Mouse (Mus musculus) stomach, embryonic 15.5 days (tissue): ENCODE data around the gene Ncor2. TPM values are rescaled to one million over a fixed set of nuclear protein-coding genes. Genes with fewer than 3 reads are reported as not detected.

Experiments
- ATAC-seq: fragments of 200-750 bp; cut with Nextera tagmentation; 2 replicates; pipeline ENCODE4 v1.8.0; 2017; ENCODE audit warnings: low read depth, moderate number of reproducible peaks, moderate TSS enrichment; ENCODE audit not compliant: insufficient read depth, low FRiP score
- H3K27ac ChIP-seq: fragments of 300-500 bp; sonication (generic); 2 replicates; pipeline ENCODE4 v1.5.1; 2015; ENCODE audit warnings: mild to moderate bottlenecking, inconsistent platforms
- H3K27me3 ChIP-seq: fragments of 300-500 bp; sonication (generic); replicated peaks from 2 replicates; pipeline ENCODE4 v1.6.1; 2015; ENCODE audit warnings: inconsistent platforms
- H3K36me3 ChIP-seq: fragments of 300-500 bp; sonication (generic); 2 replicates; pipeline ENCODE4 v1.6.1; 2015; ENCODE audit warnings: inconsistent platforms
- H3K4me1 ChIP-seq: fragments of 300-500 bp; sonication (generic); 2 replicates; pipeline ENCODE4 v1.6.1; 2015; ENCODE audit warnings: inconsistent platforms
- H3K4me2 ChIP-seq: fragments of 300-500 bp; sonication (generic); 2 replicates; pipeline ENCODE4 v1.6.1; 2015; ENCODE audit warnings: mild to moderate bottlenecking, inconsistent platforms
- H3K4me3 ChIP-seq: fragments of 300-500 bp; sonication (generic); replicated peaks from 2 replicates; pipeline ENCODE4 v1.5.1; 2015; ENCODE audit warnings: inconsistent platforms
- H3K9ac ChIP-seq: fragments of 300-500 bp; sonication (generic); 2 replicates; pipeline ENCODE4 v1.6.1; 2015; ENCODE audit warnings: inconsistent platforms
- H3K9me3 ChIP-seq: fragments of 300-500 bp; sonication (generic); 2 replicates; pipeline ENCODE4 v1.6.1; 2016; ENCODE audit warnings: inconsistent platforms
- WGBS: fragments of 180-500 bp; shearing (Covaris S2); methylation state at CpG from one replicate; pipeline ENCODE4 v1.1.7; 2015; 5-methylcytosine and 5-hydroxymethylcytosine counted together
- polyA plus RNA-seq: library from polyadenylated mRNA; unstranded; fragments of >200 nt; fragmentation: Nextera tagmentation; extraction: Ambion mirVana; gene quantifications from 2 replicates; pipeline ENCODE4 v1.2.1, GENCODE M21; 2015

The Ncor2 gene
- polyA plus RNA-seq, 1 experiment from 2014 or later = 26.7 TPM

GRCm38 (mm10) chr5:125176370-125176766 is 2.7 kb downstream of the Ncor2 start:
- Histone ChIP-seq H3K4me3 (peak overlapping the region; percentile 88), H3K27me3 (no peaks in the 10 kb centered on the region), H3K27ac (no peak overlapping the region), H3K36me3 (no peaks in the 10 kb centered on the region), H3K9me3 (no peaks in the 10 kb centered on the region), H3K9ac (no peak overlapping the region), H3K4me2 (peak overlapping the region; percentile 92), H3K4me1 (peaks cover 71% of the 10 kb centered on the region)
- 42% methylated on average over 5 of the region's 5 CpGs for WGBS
- ATAC-seq = no peak

GRCm38 (mm10) chr5:125175673-125176369 is 3.2 kb downstream of the Ncor2 start:
- Histone ChIP-seq H3K9ac (no peak overlapping the region), H3K4me3 (no peak overlapping the region), H3K4me1 (peaks cover 74% of the 10 kb centered on the region), H3K9me3 (no peaks in the 10 kb centered on the region), H3K27me3 (no peaks in the 10 kb centered on the region), H3K27ac (no peak overlapping the region), H3K4me2 (no peak overlapping the region), H3K36me3 (no peaks in the 10 kb centered on the region)
- ATAC-seq = no peak
- WGBS = 79% methylated on average over 8 of the region's 9 CpGs

- no peak overlapping the region for H3K27ac ChIP-seq
- H3K9ac ChIP-seq = no peak overlapping the region
- no peak overlapping the region for H3K4me2 ChIP-seq
- ATAC-seq = no peak
- no peaks in the 10 kb centered on the region for H3K27me3 ChIP-seq
- H3K36me3 ChIP-seq = no peaks in the 10 kb centered on the region
- H3K4me3 ChIP-seq = no peak overlapping the region
- 54% methylated on average over 13 of the region's 13 CpGs for WGBS
- H3K9me3 ChIP-seq = no peaks in the 10 kb centered on the region
- peaks cover 74% of the 10 kb centered on the region for H3K4me1 ChIP-seq
These were observed 4.0 kb downstream of the Ncor2 start for GRCm38 (mm10) chr5:125174726-125175672.

GRCm38 (mm10) chr5:125173868-125174267 is 5.2 kb downstream of the Ncor2 start:
- no peaks in the 10 kb centered on the region for H3K36me3 ChIP-seq
- peak overlapping the region; percentile 0; the same call in 1 of the 2 replicates for H3K4me2 ChIP-seq
- no peak overlapping the region for H3K9ac ChIP-seq
- H3K27me3 ChIP-seq = no peaks in the 10 kb centered on the region
- WGBS = 82% methylated on average over 1 of the region's 1 CpGs
- no peaks in the 10 kb centered on the region for H3K9me3 ChIP-seq
- peaks cover 73% of the 10 kb centered on the region for H3K4me1 ChIP-seq
- no peak overlapping the region for H3K4me3 ChIP-seq
- peak overlapping the region; percentile 79 for H3K27ac ChIP-seq
- no peak for ATAC-seq

GRCm38 (mm10) chr5:125172831-125173615 is 6.0 kb downstream of the Ncor2 start:
- Histone ChIP-seq H3K27me3 (no peaks in the 10 kb centered on the region), H3K4me3 (no peak overlapping the region), H3K27ac (peak overlapping the region; percentile 79), H3K36me3 (no peaks in the 10 kb centered on the region), H3K4me1 (peaks cover 80% of the 10 kb centered on the region), H3K9ac (no peak overlapping the region), H3K9me3 (no peaks in the 10 kb centered on the region), H3K4me2 (peak overlapping the region; percentile 26; the same call in 1 of the 2 replicates)
- WGBS = 45% methylated on average over 12 of the region's 12 CpGs
- ATAC-seq = peak; percentile 62

GRCm38 (mm10) chr5:125171259-125171658 is 7.8 kb downstream of the Ncor2 start:
- Histone ChIP-seq H3K27ac (no peak overlapping the region; the same call in 1 of the 2 replicates), H3K36me3 (no peaks in the 10 kb centered on the region), H3K4me3 (no peak overlapping the region), H3K4me2 (no peak overlapping the region), H3K9me3 (no peaks in the 10 kb centered on the region), H3K9ac (no peak overlapping the region), H3K27me3 (no peaks in the 10 kb centered on the region), H3K4me1 (peaks cover 82% of the 10 kb centered on the region)
- 58% methylated on average over 6 of the region's 6 CpGs for WGBS
- ATAC-seq = no peak

GRCm38 (mm10) chr5:125170107-125170842 is 8.7 kb downstream of the Ncor2 start:
- Histone ChIP-seq H3K4me2 (no peak overlapping the region), H3K4me1 (peaks cover 83% of the 10 kb centered on the region), H3K27ac (no peak overlapping the region), H3K4me3 (no peak overlapping the region), H3K27me3 (no peaks in the 10 kb centered on the region), H3K9me3 (no peaks in the 10 kb centered on the region), H3K36me3 (no peaks in the 10 kb centered on the region), H3K9ac (no peak overlapping the region)
- 67% methylated on average over 11 of the region's 11 CpGs for WGBS
- ATAC-seq = no peak

- H3K27ac ChIP-seq = no peak overlapping the region
- no peak overlapping the region for H3K9ac ChIP-seq
- no peaks in the 10 kb centered on the region for H3K27me3 ChIP-seq
- no peaks in the 10 kb centered on the region for H3K9me3 ChIP-seq
- H3K36me3 ChIP-seq = no peaks in the 10 kb centered on the region
- ATAC-seq = no peak
- WGBS = 76% methylated on average over 7 of the region's 7 CpGs
- H3K4me2 ChIP-seq = no peak overlapping the region
- peaks cover 86% of the 10 kb centered on the region for H3K4me1 ChIP-seq
- no peak overlapping the region for H3K4me3 ChIP-seq
These were observed 10.9 kb downstream of the Ncor2 start for GRCm38 (mm10) chr5:125168101-125168500.

- Histone ChIP-seq H3K27me3 (no peaks in the 10 kb centered on the region), H3K4me1 (peaks cover 86% of the 10 kb centered on the region), H3K4me2 (no peak overlapping the region), H3K4me3 (no peak overlapping the region), H3K36me3 (no peaks in the 10 kb centered on the region), H3K9me3 (no peaks in the 10 kb centered on the region), H3K27ac (no peak overlapping the region), H3K9ac (no peak overlapping the region)
- 82% methylated on average over 5 of the region's 5 CpGs for WGBS
- no peak for ATAC-seq
These were observed 11.5 kb downstream of the Ncor2 start for GRCm38 (mm10) chr5:125167524-125167923.

GRCm38 (mm10) chr5:125165993-125166392 is 13.0 kb downstream of the Ncor2 start:
- no peak for ATAC-seq
- Histone ChIP-seq H3K9me3 (no peaks in the 10 kb centered on the region), H3K27ac (peak overlapping the region; percentile 55; the same call in 1 of the 2 replicates), H3K4me2 (no peak overlapping the region), H3K4me1 (peaks cover 77% of the 10 kb centered on the region), H3K27me3 (no peaks in the 10 kb centered on the region), H3K9ac (no peak overlapping the region), H3K36me3 (no peaks in the 10 kb centered on the region), H3K4me3 (no peak overlapping the region)
- 84% methylated on average over 14 of the region's 14 CpGs for WGBS
